Mouse (Mus musculus) liver, embryonic 16.5 days (tissue): ENCODE results near the gene 0610037L13Rik. TPM values are rescaled to one million over a fixed set of nuclear protein-coding genes. Genes with fewer than 3 reads are reported as not detected.

Experiments
- ATAC-seq: fragments of 200-750 bp; cut with Nextera tagmentation; 2 replicates; pipeline ENCODE4 v1.8.0; 2017; ENCODE audit warnings: low read depth, mild to moderate bottlenecking, moderate number of reproducible peaks, moderate library complexity
- H3K27ac ChIP-seq: fragments of 300-500 bp; sonication (generic); 2 replicates; pipeline ENCODE4 v1.5.1; 2014; ENCODE audit warnings: mild to moderate bottlenecking, low read length
- H3K27me3 ChIP-seq: fragments of 300-500 bp; sonication (generic); 2 replicates; pipeline ENCODE4 v1.6.1; 2014; ENCODE audit warnings: low read depth, low read length, mixed read lengths; ENCODE audit not compliant: control insufficient read depth, insufficient read depth
- H3K36me3 ChIP-seq: fragments of 300-500 bp; sonication (generic); 2 replicates; pipeline ENCODE4 v1.6.1; 2014; ENCODE audit warnings: mild to moderate bottlenecking; ENCODE audit not compliant: control insufficient read depth, insufficient read depth
- H3K4me1 ChIP-seq: fragments of 300-500 bp; sonication (generic); 2 replicates; pipeline ENCODE4 v1.6.1; 2014; ENCODE audit warnings: low read depth, low read length, mixed read lengths; ENCODE audit not compliant: control insufficient read depth
- H3K4me2 ChIP-seq: fragments of 300-500 bp; sonication (generic); 2 replicates; pipeline ENCODE4 v1.6.1; 2014; ENCODE audit warnings: low read depth, low read length, mixed read lengths
- H3K4me3 ChIP-seq: fragments of 300-500 bp; sonication (generic); 2 replicates; pipeline ENCODE4 v1.5.1; 2014; ENCODE audit warnings: low read depth, mild to moderate bottlenecking, low read length
- H3K9ac ChIP-seq: fragments of 300-500 bp; sonication (generic); 2 replicates; pipeline ENCODE4 v1.6.1; 2014; ENCODE audit warnings: low read depth, low read length
- H3K9me3 ChIP-seq: fragments of 300-500 bp; sonication (generic); replicated peaks from 2 replicates; pipeline ENCODE4 v1.6.1; 2016; ENCODE audit warnings: low read length; ENCODE audit not compliant: control insufficient read depth
- WGBS: fragments of 180-500 bp; shearing (Covaris S2); extraction: QIAGEN DNeasy Blood & Tissue Kit; methylation state at CpG from one replicate; pipeline ENCODE4 v1.1.7; 2014; ENCODE audit not compliant: insufficient replicate concordance; 5-methylcytosine and 5-hydroxymethylcytosine counted together
- polyA plus RNA-seq: library from polyadenylated mRNA; unstranded; fragments of >200 nt; fragmentation: Nextera tagmentation; extraction: Ambion mirVana; gene quantifications from 2 replicates; pipeline ENCODE4 v1.2.1, GENCODE M21; 2015

Gene 0610037L13Rik
- polyA plus RNA-seq, 1 experiment from 2014 or later = 30.7 TPM

GRCm38 (mm10) chr4:107899211-107899927 is 9.8 kb downstream of the 0610037L13Rik start:
- Histone ChIP-seq H3K9ac (no peak overlapping the region), H3K27ac (peak overlapping the region; percentile 75)
- 63% methylated on average over 5 of the region's 5 CpGs for WGBS

GRCm38 (mm10) chr4:107900206-107900605 is 10.6 kb downstream of the 0610037L13Rik start:
- peaks cover 3% of the 10 kb centered on the region for H3K4me1 ChIP-seq
- no peaks in the 10 kb centered on the region for H3K27me3 ChIP-seq
- peak overlapping the region; percentile 75 for H3K27ac ChIP-seq
- H3K9ac ChIP-seq = no peak overlapping the region
- H3K9me3 ChIP-seq = no peaks in the 10 kb centered on the region
- ATAC-seq = peak; percentile 60
- no peak overlapping the region for H3K4me3 ChIP-seq
- H3K4me2 ChIP-seq = peak overlapping the region; percentile 38; the same call in 1 of the 2 replicates
- WGBS = 74% methylated on average over 3 of the region's 3 CpGs
- H3K36me3 ChIP-seq = peaks cover 4% of the 10 kb centered on the region

More at GRCm38 (mm10) chr4:107899211-107899927, 9.8 kb downstream of the 0610037L13Rik start:
- Histone ChIP-seq H3K4me1 (peaks cover 3% of the 10 kb centered on the region), H3K4me2 (peak overlapping the region; percentile 38), H3K4me3 (peak overlapping the region; percentile 3; the same call in 1 of the 2 replicates), H3K9me3 (no peaks in the 10 kb centered on the region), H3K27me3 (no peaks in the 10 kb centered on the region), H3K36me3 (peaks cover 4% of the 10 kb centered on the region)
- ATAC-seq = peak; percentile 84

GRCm38 (mm10) chr4:107904252-107904651 is 14.6 kb downstream of the 0610037L13Rik start:
- Histone ChIP-seq H3K36me3 (peaks cover 25% of the 10 kb centered on the region), H3K4me3 (no peak overlapping the region), H3K27me3 (no peaks in the 10 kb centered on the region), H3K9me3 (no peaks in the 10 kb centered on the region), H3K4me2 (no peak overlapping the region), H3K9ac (no peak overlapping the region), H3K27ac (no peak overlapping the region), H3K4me1 (no peaks in the 10 kb centered on the region; the same call in 1 of the 2 replicates)
- ATAC-seq = peak; percentile 8; the same call in 1 of the 2 replicates
- WGBS = 26% methylated on average over 10 of the region's 10 CpGs

DNA sequence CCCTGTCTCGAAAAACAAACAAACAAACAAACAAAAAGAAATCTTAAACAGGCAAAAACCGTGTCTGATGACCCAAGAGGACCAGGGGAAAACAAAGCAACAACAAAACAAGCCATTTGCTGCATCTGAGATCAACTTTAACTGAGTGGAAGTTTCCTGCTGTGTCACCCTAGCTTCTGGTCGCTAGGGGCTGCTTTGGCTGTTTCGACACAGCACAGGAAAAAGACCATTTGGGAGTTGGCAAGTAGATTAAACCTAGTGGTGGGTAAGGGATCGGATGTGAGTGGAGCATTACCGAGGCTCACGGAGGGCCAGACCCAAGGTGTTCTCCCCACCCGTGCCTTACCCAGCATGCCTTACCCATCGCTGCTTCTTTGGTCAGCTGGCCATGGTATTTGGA is 16.9 kb downstream of the 0610037L13Rik start:
- WGBS = 69% methylated on average over 9 of the region's 9 CpGs
- H3K27me3 ChIP-seq = no peaks in the 10 kb centered on the region
- no peak overlapping the region for H3K27ac ChIP-seq
- H3K4me2 ChIP-seq = no peak overlapping the region
- H3K4me1 ChIP-seq = no peaks in the 10 kb centered on the region
- no peak overlapping the region for H3K9ac ChIP-seq
- peaks cover 25% of the 10 kb centered on the region for H3K36me3 ChIP-seq
- no peak overlapping the region for H3K4me3 ChIP-seq
- no peaks in the 10 kb centered on the region for H3K9me3 ChIP-seq
- ATAC-seq = no peak

DNA sequence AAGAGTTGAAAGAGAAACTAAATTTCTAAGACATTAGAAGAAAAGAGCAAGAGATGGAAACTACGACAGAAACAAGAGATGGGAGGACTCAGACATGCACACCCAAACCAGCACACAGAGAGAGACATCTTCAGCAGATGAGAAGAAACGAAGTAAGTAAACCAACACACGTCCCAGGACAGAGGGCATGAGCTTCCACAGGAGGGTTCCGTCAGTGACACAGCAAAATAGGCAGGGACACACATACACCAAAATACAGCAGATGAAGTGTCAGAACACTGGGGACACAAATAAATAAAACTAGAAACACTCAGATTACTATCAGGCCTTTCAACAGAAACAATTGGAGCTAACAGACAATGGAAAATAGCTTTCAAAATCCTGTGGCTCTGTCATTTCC is 20.4 kb downstream of the 0610037L13Rik start:
- Histone ChIP-seq H3K27me3 (no peaks in the 10 kb centered on the region), H3K4me3 (no peak overlapping the region), H3K9ac (no peak overlapping the region), H3K9me3 (no peaks in the 10 kb centered on the region), H3K36me3 (peaks cover 38% of the 10 kb centered on the region), H3K27ac (no peak overlapping the region), H3K4me2 (no peak overlapping the region), H3K4me1 (no peaks in the 10 kb centered on the region)
- no peak for ATAC-seq
- 82% methylated on average over 4 of the region's 4 CpGs for WGBS

GRCm38 (mm10) chr4:107920336-107920735 is 30.7 kb downstream of the 0610037L13Rik start:
- WGBS = 74% methylated on average over 2 of the region's 2 CpGs
- no peak for ATAC-seq
- H3K4me1 ChIP-seq = peaks cover 30% of the 10 kb centered on the region
- no peak overlapping the region for H3K27ac ChIP-seq
- H3K9me3 ChIP-seq = no peaks in the 10 kb centered on the region
- H3K36me3 ChIP-seq = no peaks in the 10 kb centered on the region
- H3K4me2 ChIP-seq = no peak overlapping the region
- H3K27me3 ChIP-seq = no peaks in the 10 kb centered on the region
- no peak overlapping the region for H3K9ac ChIP-seq
- no peak overlapping the region for H3K4me3 ChIP-seq

- Histone ChIP-seq H3K36me3 (no peaks in the 10 kb centered on the region), H3K4me2 (peak overlapping the region; percentile 87), H3K4me3 (peak overlapping the region; percentile 91), H3K4me1 (peaks cover 30% of the 10 kb centered on the region), H3K9ac (peak overlapping the region; percentile 94), H3K27ac (peak overlapping the region; percentile 87), H3K27me3 (no peaks in the 10 kb centered on the region), H3K9me3 (no peaks in the 10 kb centered on the region)
- 59% methylated on average over 8 of the region's 8 CpGs for WGBS
- ATAC-seq = peak; percentile 13; the same call in 1 of the 2 replicates
These were observed 31.6 kb downstream of the 0610037L13Rik start for GRCm38 (mm10) chr4:107921152-107921695.

DNA sequence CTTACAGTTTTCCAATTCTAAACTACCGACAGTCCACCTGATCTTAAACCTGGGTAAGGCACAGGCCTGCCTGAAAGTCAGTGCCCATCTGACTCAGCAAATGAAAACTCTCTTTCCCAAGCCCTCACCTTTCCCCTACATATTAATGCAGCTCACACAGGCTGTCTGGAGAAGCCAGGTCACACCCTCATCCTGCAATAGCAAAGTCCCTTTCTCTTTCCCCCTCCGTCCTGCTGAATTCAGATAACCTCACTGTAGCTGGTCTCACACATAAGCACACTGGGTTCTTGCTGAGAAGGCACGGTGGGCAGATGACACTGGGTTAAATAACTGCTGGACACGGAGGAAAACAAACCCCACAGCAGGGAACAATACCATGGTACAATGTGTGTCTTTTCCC is 32.3 kb downstream of the 0610037L13Rik start:
- H3K9me3 ChIP-seq = no peaks in the 10 kb centered on the region

More for the DNA sequence above, 32.3 kb downstream of the 0610037L13Rik start:
- Histone ChIP-seq H3K4me1 (peaks cover 30% of the 10 kb centered on the region), H3K36me3 (no peaks in the 10 kb centered on the region), H3K27me3 (no peaks in the 10 kb centered on the region), H3K4me3 (peak overlapping the region; percentile 91), H3K4me2 (peak overlapping the region; percentile 87), H3K9ac (peak overlapping the region; percentile 94), H3K27ac (peak overlapping the region; percentile 87)
- 20% methylated on average over 4 of the region's 4 CpGs for WGBS
- ATAC-seq = peak; percentile 45
